Mouse (Mus musculus): ENCODE measurements around the gene Nemp1. TPM values are rescaled to one million over a fixed set of nuclear protein-coding genes. Genes with fewer than 3 reads are reported as not detected.
A peak's percentile ranks its signal among the peaks of the same experiment; 100 is the strongest.

Nemp1 gene
- polyA plus RNA-seq, 1 experiment from 2014 or later, result 5.8 TPM

GRCm38 (mm10) chr10:127712736-127713135 lies 46.0 kb downstream of the Nemp1 start:
- H3K4me3 ChIP-seq, result no peak overlapping the region
- H3K36me3 ChIP-seq, result no peaks in the 10 kb centered on the region
- ATAC-seq (replicated peaks), result peak; percentile 29; the same call in 1 of the 2 replicates
- WGBS, result 71% methylated on average over 6 of the region's 6 CpGs
- H3K4me2 ChIP-seq (replicated peaks), result no peak overlapping the region
- H3K9me3 ChIP-seq, result no peaks in the 10 kb centered on the region
- H3K4me1 ChIP-seq, result no peaks in the 10 kb centered on the region
- no peak overlapping the region for H3K27ac ChIP-seq (replicated peaks)
- no peaks in the 10 kb centered on the region for H3K27me3 ChIP-seq
- H3K9ac ChIP-seq (replicated peaks), result no peak overlapping the region

GRCm38 (mm10) chr10:127721671-127722418 lies 55.1 kb downstream of the Nemp1 start:
- Histone ChIP-seq H3K27ac (replicated peaks) (no peak overlapping the region), H3K27me3 (no peaks in the 10 kb centered on the region; the same call in 1 of the 2 replicates), H3K9ac (replicated peaks) (0 out of 2 replicates have a peak overlapping the region, but pooled peaks have one; percentile 16), H3K36me3 (no peaks in the 10 kb centered on the region), H3K4me1 (peaks cover 12% of the 10 kb centered on the region), H3K9me3 (no peaks in the 10 kb centered on the region), H3K4me3 (no peak overlapping the region), H3K4me2 (replicated peaks) (peak overlapping the region; percentile 29)
- 16% methylated on average over 20 of the region's 20 CpGs for WGBS
- ATAC-seq (replicated peaks), result no peak

- Histone ChIP-seq H3K9ac (replicated peaks) (no peak within 1 kb of the TSS), H3K4me2 (replicated peaks) (no peak within 1 kb of the TSS), H3K27ac (replicated peaks) (no peak within 1 kb of the TSS), H3K4me3 (no peak within 1 kb of the TSS), H3K4me1 (peaks cover 16% of the 10 kb centered on the region), H3K36me3 (no peaks in the 10 kb centered on the region), H3K27me3 (no peaks in the 10 kb centered on the region; the same call in 1 of the 2 replicates), H3K9me3 (no peaks in the 10 kb centered on the region)
- no peak for ATAC-seq (replicated peaks)
- WGBS, result 76% methylated on average over 3 of the region's 3 CpGs
These were observed 57.5 kb downstream of the Nemp1 start, which contains the start of gene Tac2 for GRCm38 (mm10) chr10:127724178-127724577. Tac2 (plus strand) TSS chr10:127724478.

- H3K36me3 ChIP-seq, result no peaks in the 10 kb centered on the region
- H3K9me3 ChIP-seq, result no peaks in the 10 kb centered on the region
- WGBS, result 92% methylated on average over 4 of the region's 4 CpGs
- ATAC-seq (replicated peaks), result no peak
- H3K27me3 ChIP-seq, result no peaks in the 10 kb centered on the region; the same call in 1 of the 2 replicates
- no peak overlapping the region for H3K27ac ChIP-seq (replicated peaks)
- H3K4me3 ChIP-seq, result no peak overlapping the region
- H3K4me1 ChIP-seq, result peaks cover 16% of the 10 kb centered on the region
- H3K9ac ChIP-seq (replicated peaks), result no peak overlapping the region
- H3K4me2 ChIP-seq (replicated peaks), result no peak overlapping the region
These were observed 58.4 kb downstream of the Nemp1 start for GRCm38 (mm10) chr10:127725136-127725535.

GRCm38 (mm10) chr10:127728437-127728836 lies 61.7 kb downstream of the Nemp1 start:
- no peak overlapping the region for H3K27ac ChIP-seq (replicated peaks)
- H3K9me3 ChIP-seq, result no peaks in the 10 kb centered on the region
- 69% methylated on average over 8 of the region's 8 CpGs for WGBS
- H3K4me2 ChIP-seq (replicated peaks), result no peak overlapping the region
- H3K4me1 ChIP-seq, result peaks cover 15% of the 10 kb centered on the region
- H3K27me3 ChIP-seq, result 0 out of 2 replicates have a peak, but pooled peaks cover under 1% of the 10 kb centered on the region
- no peak overlapping the region for H3K9ac ChIP-seq (replicated peaks)
- H3K4me3 ChIP-seq, result no peak overlapping the region
- no peak for ATAC-seq (replicated peaks)
- no peaks in the 10 kb centered on the region for H3K36me3 ChIP-seq

- no peak overlapping the region for H3K27ac ChIP-seq (replicated peaks)
- no peak for ATAC-seq (replicated peaks)
- 42% methylated on average over 11 of the region's 11 CpGs for WGBS
These were observed 63.7 kb downstream of the Nemp1 start for GRCm38 (mm10) chr10:127730285-127730932.

GRCm38 (mm10) chr10:127730933-127731310 lies 64.2 kb downstream of the Nemp1 start:
- Histone ChIP-seq H3K27me3 (peaks cover 11% of the 10 kb centered on the region; the same call in 1 of the 2 replicates), H3K4me3 (no peak overlapping the region), H3K9me3 (no peaks in the 10 kb centered on the region), H3K9ac (replicated peaks) (no peak overlapping the region), H3K4me2 (replicated peaks) (no peak overlapping the region), H3K4me1 (peaks cover 15% of the 10 kb centered on the region), H3K27ac (replicated peaks) (no peak overlapping the region), H3K36me3 (no peaks in the 10 kb centered on the region)
- 8% methylated on average over 9 of the region's 9 CpGs for WGBS
- no peak for ATAC-seq (replicated peaks)

More at GRCm38 (mm10) chr10:127730285-127730932, 63.7 kb downstream of the Nemp1 start:
- H3K9me3 ChIP-seq, result no peaks in the 10 kb centered on the region
- no peak overlapping the region for H3K4me2 ChIP-seq (replicated peaks)
- H3K4me1 ChIP-seq, result peaks cover 15% of the 10 kb centered on the region
- H3K9ac ChIP-seq (replicated peaks), result no peak overlapping the region
- H3K27me3 ChIP-seq, result peaks cover 11% of the 10 kb centered on the region; the same call in 1 of the 2 replicates
- no peaks in the 10 kb centered on the region for H3K36me3 ChIP-seq
- no peak overlapping the region for H3K4me3 ChIP-seq

GRCm38 (mm10) chr10:127731397-127731796 lies 64.7 kb downstream of the Nemp1 start:
- no peak for ATAC-seq (replicated peaks)
- WGBS, result 30% methylated on average over 5 of the region's 5 CpGs
- H3K36me3 ChIP-seq, result no peaks in the 10 kb centered on the region
- H3K4me3 ChIP-seq, result no peak overlapping the region
- no peaks in the 10 kb centered on the region for H3K9me3 ChIP-seq
- H3K4me2 ChIP-seq (replicated peaks), result no peak overlapping the region
- peaks cover 15% of the 10 kb centered on the region for H3K4me1 ChIP-seq
- peaks cover 11% of the 10 kb centered on the region; the same call in 1 of the 2 replicates for H3K27me3 ChIP-seq
- H3K9ac ChIP-seq (replicated peaks), result no peak overlapping the region
- no peak overlapping the region for H3K27ac ChIP-seq (replicated peaks)

GRCm38 (mm10) chr10:127734434-127734833 lies 67.7 kb downstream of the Nemp1 start:
- Histone ChIP-seq H3K4me3 (no peak overlapping the region), H3K9ac (replicated peaks) (no peak overlapping the region), H3K9me3 (no peaks in the 10 kb centered on the region), H3K36me3 (no peaks in the 10 kb centered on the region), H3K4me2 (replicated peaks) (no peak overlapping the region), H3K27ac (replicated peaks) (no peak overlapping the region), H3K27me3 (peaks cover 11% of the 10 kb centered on the region; the same call in 1 of the 2 replicates), H3K4me1 (peaks cover 19% of the 10 kb centered on the region)
- ATAC-seq (replicated peaks), result no peak
- 53% methylated on average over 5 of the region's 5 CpGs for WGBS

- 88% methylated on average over 2 of the region's 2 CpGs for WGBS
- H3K9ac ChIP-seq (replicated peaks), result no peak overlapping the region
- H3K27me3 ChIP-seq, result peaks cover 11% of the 10 kb centered on the region; the same call in 1 of the 2 replicates
- ATAC-seq (replicated peaks), result no peak
- no peaks in the 10 kb centered on the region for H3K36me3 ChIP-seq
- no peak overlapping the region for H3K4me3 ChIP-seq
- no peak overlapping the region for H3K4me2 ChIP-seq (replicated peaks)
- peaks cover 20% of the 10 kb centered on the region for H3K4me1 ChIP-seq
- H3K27ac ChIP-seq (replicated peaks), result no peak overlapping the region
- no peaks in the 10 kb centered on the region for H3K9me3 ChIP-seq
These were observed 69.6 kb downstream of the Nemp1 start for GRCm38 (mm10) chr10:127736266-127736665.

- no peak overlapping the region for H3K9ac ChIP-seq (replicated peaks)
- H3K4me3 ChIP-seq, result no peak overlapping the region
- no peaks in the 10 kb centered on the region for H3K9me3 ChIP-seq
- no peak overlapping the region for H3K27ac ChIP-seq (replicated peaks)
- WGBS, result 84% methylated on average over 4 of the region's 4 CpGs
- no peak for ATAC-seq (replicated peaks)
- H3K36me3 ChIP-seq, result peaks cover 3% of the 10 kb centered on the region; the same call in 1 of the 2 replicates
- no peak overlapping the region for H3K4me2 ChIP-seq (replicated peaks)
- peaks cover 11% of the 10 kb centered on the region; the same call in 1 of the 2 replicates for H3K27me3 ChIP-seq
- H3K4me1 ChIP-seq, result peaks cover 20% of the 10 kb centered on the region
These were observed 70.2 kb downstream of the Nemp1 start for GRCm38 (mm10) chr10:127736916-127737315.

GRCm38 (mm10) chr10:127737552-127737951 lies 70.9 kb downstream of the Nemp1 start:
- WGBS, result 25% methylated on average over 2 of the region's 2 CpGs
- no peak overlapping the region for H3K4me2 ChIP-seq (replicated peaks)
- H3K9me3 ChIP-seq, result no peaks in the 10 kb centered on the region
- H3K36me3 ChIP-seq, result peaks cover 9% of the 10 kb centered on the region
- H3K27ac ChIP-seq (replicated peaks), result no peak overlapping the region
- no peak overlapping the region for H3K4me3 ChIP-seq
- ATAC-seq (replicated peaks), result no peak
- no peak overlapping the region for H3K9ac ChIP-seq (replicated peaks)
- H3K4me1 ChIP-seq, result peaks cover 20% of the 10 kb centered on the region
- H3K27me3 ChIP-seq, result peaks cover 11% of the 10 kb centered on the region; the same call in 1 of the 2 replicates

Measured in forebrain, embryonic 15.5 days (tissue).